Mouse (Mus musculus) liver, embryonic 16.5 days (tissue): ENCODE data around the gene Usp29. TPM values are rescaled to one million over a fixed set of nuclear protein-coding genes. Genes with fewer than 3 reads are reported as not detected.

Experiments used
- ATAC-seq: fragments of 200-750 bp; cut with Nextera tagmentation; 2 replicates; pipeline ENCODE4 v1.8.0; 2017; ENCODE audit warnings: low read depth, mild to moderate bottlenecking, moderate number of reproducible peaks, moderate library complexity
- H3K27ac ChIP-seq: fragments of 300-500 bp; sonication (generic); 2 replicates; pipeline ENCODE4 v1.5.1; 2014; ENCODE audit warnings: mild to moderate bottlenecking, low read length
- H3K27me3 ChIP-seq: fragments of 300-500 bp; sonication (generic); 2 replicates; pipeline ENCODE4 v1.6.1; 2014; ENCODE audit warnings: low read depth, low read length, mixed read lengths; ENCODE audit not compliant: control insufficient read depth, insufficient read depth
- H3K36me3 ChIP-seq: fragments of 300-500 bp; sonication (generic); 2 replicates; pipeline ENCODE4 v1.6.1; 2014; ENCODE audit warnings: mild to moderate bottlenecking; ENCODE audit not compliant: control insufficient read depth, insufficient read depth
- H3K4me1 ChIP-seq: fragments of 300-500 bp; sonication (generic); 2 replicates; pipeline ENCODE4 v1.6.1; 2014; ENCODE audit warnings: low read depth, low read length, mixed read lengths; ENCODE audit not compliant: control insufficient read depth
- H3K4me2 ChIP-seq: fragments of 300-500 bp; sonication (generic); 2 replicates; pipeline ENCODE4 v1.6.1; 2014; ENCODE audit warnings: low read depth, low read length, mixed read lengths
- H3K4me3 ChIP-seq: fragments of 300-500 bp; sonication (generic); 2 replicates; pipeline ENCODE4 v1.5.1; 2014; ENCODE audit warnings: low read depth, mild to moderate bottlenecking, low read length
- H3K9ac ChIP-seq: fragments of 300-500 bp; sonication (generic); 2 replicates; pipeline ENCODE4 v1.6.1; 2014; ENCODE audit warnings: low read depth, low read length
- H3K9me3 ChIP-seq: fragments of 300-500 bp; sonication (generic); replicated peaks from 2 replicates; pipeline ENCODE4 v1.6.1; 2016; ENCODE audit warnings: low read length; ENCODE audit not compliant: control insufficient read depth
- WGBS: fragments of 180-500 bp; shearing (Covaris S2); extraction: QIAGEN DNeasy Blood & Tissue Kit; methylation state at CpG from one replicate; pipeline ENCODE4 v1.1.7; 2014; ENCODE audit not compliant: insufficient replicate concordance; 5-methylcytosine and 5-hydroxymethylcytosine counted together
- polyA plus RNA-seq: library from polyadenylated mRNA; unstranded; fragments of >200 nt; fragmentation: Nextera tagmentation; extraction: Ambion mirVana; gene quantifications from 2 replicates; pipeline ENCODE4 v1.2.1, GENCODE M21; 2015

Usp29 gene
- polyA plus RNA-seq: 1.7 and 2.0 TPM in 2 replicates

DNA sequence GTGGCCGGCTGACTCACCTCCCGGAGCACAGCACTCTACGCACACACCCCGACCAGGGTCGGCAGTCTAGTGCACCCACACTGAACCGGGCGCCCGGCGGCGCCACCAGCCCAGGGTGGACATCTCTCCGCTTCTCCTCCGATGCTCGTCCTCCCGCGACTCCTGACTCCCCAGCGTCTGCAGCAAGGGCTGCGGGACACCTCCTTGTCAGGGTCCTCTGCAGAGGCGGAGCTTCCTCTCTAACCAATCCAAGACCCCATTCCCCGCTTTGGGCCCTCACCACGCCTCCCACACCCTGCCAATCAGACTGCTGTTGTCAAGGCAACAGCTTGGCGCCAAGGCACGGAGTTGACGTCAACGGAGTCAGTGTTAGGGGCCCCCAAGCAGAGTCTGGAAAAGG is at the start of gene Usp29, which contains the start of gene Peg3:
TSS of gene Usp29 (plus strand) at position 338 of the 400 bp plus-strand sequence.
TSS of gene Peg3 (minus strand) at position 191 of the 400 bp plus-strand sequence.
- WGBS: 48% methylated on average over 24 of the region's 24 CpGs
- Histone ChIP-seq H3K27me3 (peaks cover 3% of the 10 kb centered on the region; the same call in 1 of the 2 replicates), H3K4me1 (no peaks in the 10 kb centered on the region), H3K36me3 (no peaks in the 10 kb centered on the region), H3K4me2 (peak within 1 kb of the TSS; percentile 50), H3K27ac (peak within 1 kb of the TSS; percentile 70), H3K9ac (peak within 1 kb of the TSS; percentile 29), H3K9me3 (peaks cover 14% of the 10 kb centered on the region), H3K4me3 (peak within 1 kb of the TSS; percentile 58)
- peak; percentile 42 for ATAC-seq

DNA sequence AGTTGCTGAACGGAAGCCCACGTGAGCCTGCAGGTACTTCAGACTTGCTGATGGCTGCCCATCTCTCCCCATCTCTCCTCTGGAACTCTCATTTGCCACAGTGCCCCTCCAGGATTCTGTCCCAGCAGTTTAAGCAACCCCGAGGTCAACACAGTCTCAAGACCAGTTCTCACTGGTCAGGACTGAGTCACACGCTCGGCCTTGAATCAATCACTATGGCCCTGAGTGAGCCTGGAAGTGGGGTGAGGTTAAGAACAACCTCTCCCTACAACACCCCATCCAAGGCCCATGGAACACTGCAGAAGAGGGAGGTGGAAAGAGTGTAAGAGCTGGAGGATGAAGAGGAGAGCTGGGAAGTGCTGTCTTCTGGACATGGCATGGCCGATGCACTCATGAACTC is 44.9 kb upstream of the Usp29 start:
- ATAC-seq: no peak
- H3K27ac ChIP-seq: no peak overlapping the region
- no peak overlapping the region for H3K4me3 ChIP-seq
- WGBS: 76% methylated on average over 6 of the region's 6 CpGs
- no peaks in the 10 kb centered on the region for H3K27me3 ChIP-seq
- H3K36me3 ChIP-seq: no peaks in the 10 kb centered on the region; the same call in 1 of the 2 replicates
- H3K4me1 ChIP-seq: no peaks in the 10 kb centered on the region
- H3K4me2 ChIP-seq: no peak overlapping the region
- H3K9me3 ChIP-seq: no peaks in the 10 kb centered on the region
- no peak overlapping the region for H3K9ac ChIP-seq

DNA sequence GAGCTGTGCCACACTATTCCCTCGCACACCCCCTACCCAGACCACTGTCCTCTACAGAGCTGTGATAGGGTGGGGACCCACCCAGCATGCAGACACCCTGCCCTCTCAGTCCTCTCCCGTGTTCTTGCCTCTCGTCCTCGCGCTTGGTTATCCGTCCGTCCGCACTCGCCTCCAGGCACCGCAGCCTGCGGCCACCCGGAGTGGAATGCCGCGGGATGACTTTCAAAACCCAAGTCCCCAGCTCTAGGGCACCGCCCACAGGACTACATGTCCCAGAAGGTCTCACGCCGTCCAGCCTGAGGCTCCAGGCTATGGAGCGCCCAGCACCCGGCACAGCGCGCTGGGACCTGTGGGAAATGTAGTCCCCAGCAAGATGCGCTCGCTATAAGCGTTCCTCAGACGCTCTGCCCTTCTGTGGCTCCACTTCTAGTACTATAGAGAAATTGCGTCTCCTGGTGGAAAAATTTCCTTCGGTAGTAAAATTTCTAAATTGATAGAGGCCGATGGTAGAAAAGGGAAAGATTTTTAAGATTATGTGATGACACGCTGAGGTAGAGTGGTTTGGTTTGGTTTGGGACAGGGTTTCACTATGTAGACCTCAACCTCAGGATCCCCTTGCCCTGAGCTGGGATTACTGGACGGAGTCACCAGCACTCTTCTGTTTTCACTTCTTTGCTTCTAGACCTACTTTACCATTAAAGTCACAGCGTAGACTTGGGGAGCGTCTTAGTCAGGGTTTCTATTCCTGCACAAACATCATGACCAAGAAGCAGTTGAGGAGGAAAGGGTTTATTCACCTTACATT is 33.9 kb upstream of the Usp29 start, which contains the start of gene Zim1:
TSS of gene Zim1 (minus strand) at position 210 of the 805 bp plus-strand sequence.
- H3K9ac ChIP-seq: no peak within 1 kb of the TSS
- no peaks in the 10 kb centered on the region for H3K27me3 ChIP-seq
- H3K4me3 ChIP-seq: peak within 1 kb of the TSS; percentile 44
- H3K36me3 ChIP-seq: no peaks in the 10 kb centered on the region
- no peaks in the 10 kb centered on the region for H3K9me3 ChIP-seq
- peak; percentile 98 for ATAC-seq
- H3K4me1 ChIP-seq: no peaks in the 10 kb centered on the region
- 9% methylated on average over 32 of the region's 32 CpGs for WGBS
- H3K4me2 ChIP-seq: peak within 1 kb of the TSS; percentile 49
- H3K27ac ChIP-seq: no peak within 1 kb of the TSS

DNA sequence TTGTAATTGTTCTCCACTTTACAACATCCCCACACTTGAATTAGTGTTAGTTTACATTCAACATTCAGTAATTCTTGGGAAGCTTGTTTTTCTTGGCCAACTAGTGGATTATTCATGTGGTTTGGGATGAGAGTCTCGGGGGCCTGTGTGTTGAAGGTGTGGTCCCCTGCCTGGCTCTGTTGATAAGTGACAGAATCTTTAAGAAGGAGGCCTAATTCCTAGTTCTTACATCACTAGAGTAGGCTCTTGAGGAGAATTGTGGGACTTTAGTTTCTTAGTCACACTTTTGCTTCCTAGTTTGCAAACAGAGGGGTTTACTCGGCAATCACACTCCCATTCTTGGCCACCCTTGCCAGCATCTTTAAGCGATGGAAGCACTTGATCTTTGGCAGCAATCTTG is 31.1 kb upstream of the Usp29 start:
- Histone ChIP-seq H3K9me3 (no peaks in the 10 kb centered on the region), H3K4me2 (no peak overlapping the region), H3K4me3 (no peak overlapping the region), H3K27ac (no peak overlapping the region), H3K36me3 (no peaks in the 10 kb centered on the region), H3K4me1 (no peaks in the 10 kb centered on the region), H3K9ac (no peak overlapping the region), H3K27me3 (no peaks in the 10 kb centered on the region)
- 62% methylated on average over 3 of the region's 3 CpGs for WGBS
- ATAC-seq: no peak

DNA sequence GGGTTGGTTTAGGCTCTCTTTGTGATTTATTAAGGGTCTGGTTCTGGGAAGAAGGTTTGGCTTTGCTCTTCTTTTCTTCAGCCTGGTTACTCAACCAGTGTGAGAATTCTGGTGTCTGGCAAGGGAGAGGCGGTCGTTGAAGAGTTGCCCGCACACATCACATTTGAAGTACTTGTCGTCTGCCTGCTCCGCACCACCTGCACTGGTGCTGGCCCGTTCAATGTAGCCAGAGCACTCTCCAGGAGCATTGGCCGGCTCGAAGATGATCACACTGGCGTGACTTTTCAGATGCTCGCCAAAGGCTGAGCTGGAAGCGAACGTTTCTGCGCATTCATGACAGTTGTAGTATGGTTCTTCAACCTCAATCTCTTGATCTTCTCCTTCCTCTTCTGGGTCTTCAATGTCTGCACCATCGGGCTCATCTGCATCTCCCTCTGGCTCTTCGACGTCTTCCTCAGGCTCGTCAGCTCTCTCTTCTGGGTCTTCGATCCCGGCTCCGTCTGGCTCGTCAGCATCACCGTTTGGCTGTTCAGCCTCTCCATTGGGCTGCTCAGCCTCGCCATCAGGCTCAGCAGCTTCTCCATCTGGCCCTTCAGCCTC is 22.9 kb upstream of the Usp29 start:
- H3K27ac ChIP-seq: no peak overlapping the region
- H3K4me3 ChIP-seq: no peak overlapping the region
- no peaks in the 10 kb centered on the region for H3K27me3 ChIP-seq
- no peak for ATAC-seq
- H3K9me3 ChIP-seq: no peaks in the 10 kb centered on the region
- H3K4me2 ChIP-seq: no peak overlapping the region
- WGBS: 81% methylated on average over 23 of the region's 23 CpGs
- no peak overlapping the region for H3K9ac ChIP-seq
- H3K36me3 ChIP-seq: no peaks in the 10 kb centered on the region; the same call in 1 of the 2 replicates
- H3K4me1 ChIP-seq: no peaks in the 10 kb centered on the region

DNA sequence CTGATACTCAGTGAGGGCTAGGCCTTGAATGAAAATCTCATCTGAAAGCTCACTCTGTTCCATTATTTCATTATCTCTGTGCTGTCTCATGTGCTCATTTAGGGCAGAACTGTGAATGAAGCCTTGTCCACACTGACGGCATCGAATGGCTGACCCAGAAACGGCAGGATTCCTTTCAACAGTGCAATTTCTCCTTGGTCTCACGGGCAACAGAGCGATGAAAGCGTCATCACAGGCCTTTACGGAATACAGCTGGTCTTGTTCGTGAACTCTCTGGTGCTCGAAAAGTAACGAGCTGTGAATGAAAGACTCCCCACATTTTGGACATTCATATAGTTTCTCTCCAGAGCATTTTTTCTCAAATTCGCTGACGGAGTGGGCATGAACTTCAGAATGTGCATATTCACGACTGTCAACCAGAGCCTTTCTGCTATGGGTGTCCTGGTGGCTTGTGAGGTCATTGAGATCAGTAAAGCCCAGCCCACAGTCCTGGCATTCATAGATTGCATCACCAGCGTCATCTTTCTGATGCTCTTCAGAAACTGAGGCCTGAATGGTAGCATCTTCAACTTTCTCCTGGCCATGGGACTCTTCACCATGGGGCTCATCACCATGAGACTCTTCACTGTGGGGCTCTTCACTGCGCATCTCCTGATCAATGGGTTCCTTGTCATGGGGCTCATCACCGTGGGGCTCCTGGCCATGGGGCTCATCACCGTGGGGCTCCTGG is 21.8 kb upstream of the Usp29 start:
- Histone ChIP-seq H3K27me3 (no peaks in the 10 kb centered on the region), H3K4me3 (no peak overlapping the region), H3K9ac (no peak overlapping the region), H3K4me2 (no peak overlapping the region), H3K4me1 (no peaks in the 10 kb centered on the region), H3K9me3 (no peaks in the 10 kb centered on the region), H3K27ac (no peak overlapping the region), H3K36me3 (no peaks in the 10 kb centered on the region; the same call in 1 of the 2 replicates)
- no peak for ATAC-seq
- 76% methylated on average over 17 of the region's 17 CpGs for WGBS

DNA sequence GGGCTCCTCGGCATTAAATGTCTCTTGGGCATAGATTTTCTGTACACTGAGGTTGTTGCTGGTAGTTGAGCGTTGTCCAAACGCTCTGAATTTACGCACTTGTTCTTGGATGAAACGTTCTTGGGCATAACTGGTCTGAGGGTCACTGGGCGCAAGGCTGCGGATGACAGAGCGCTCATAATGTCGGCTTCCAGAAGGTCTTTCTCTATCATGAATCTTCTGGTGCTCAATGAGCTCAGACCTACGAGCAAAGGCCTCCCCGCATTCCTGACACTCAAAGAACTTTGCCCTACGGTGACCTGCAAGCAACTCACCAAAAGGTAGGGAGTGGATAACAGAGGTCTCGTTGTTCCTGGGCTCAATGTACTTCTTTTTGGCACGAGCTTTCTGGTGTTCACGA is 21.0 kb upstream of the Usp29 start:
- WGBS: 72% methylated on average over 15 of the region's 15 CpGs
- Histone ChIP-seq H3K36me3 (no peaks in the 10 kb centered on the region; the same call in 1 of the 2 replicates), H3K9me3 (no peaks in the 10 kb centered on the region), H3K27me3 (no peaks in the 10 kb centered on the region), H3K4me1 (no peaks in the 10 kb centered on the region), H3K9ac (no peak overlapping the region), H3K27ac (no peak overlapping the region), H3K4me2 (no peak overlapping the region), H3K4me3 (no peak overlapping the region)
- no peak for ATAC-seq

DNA sequence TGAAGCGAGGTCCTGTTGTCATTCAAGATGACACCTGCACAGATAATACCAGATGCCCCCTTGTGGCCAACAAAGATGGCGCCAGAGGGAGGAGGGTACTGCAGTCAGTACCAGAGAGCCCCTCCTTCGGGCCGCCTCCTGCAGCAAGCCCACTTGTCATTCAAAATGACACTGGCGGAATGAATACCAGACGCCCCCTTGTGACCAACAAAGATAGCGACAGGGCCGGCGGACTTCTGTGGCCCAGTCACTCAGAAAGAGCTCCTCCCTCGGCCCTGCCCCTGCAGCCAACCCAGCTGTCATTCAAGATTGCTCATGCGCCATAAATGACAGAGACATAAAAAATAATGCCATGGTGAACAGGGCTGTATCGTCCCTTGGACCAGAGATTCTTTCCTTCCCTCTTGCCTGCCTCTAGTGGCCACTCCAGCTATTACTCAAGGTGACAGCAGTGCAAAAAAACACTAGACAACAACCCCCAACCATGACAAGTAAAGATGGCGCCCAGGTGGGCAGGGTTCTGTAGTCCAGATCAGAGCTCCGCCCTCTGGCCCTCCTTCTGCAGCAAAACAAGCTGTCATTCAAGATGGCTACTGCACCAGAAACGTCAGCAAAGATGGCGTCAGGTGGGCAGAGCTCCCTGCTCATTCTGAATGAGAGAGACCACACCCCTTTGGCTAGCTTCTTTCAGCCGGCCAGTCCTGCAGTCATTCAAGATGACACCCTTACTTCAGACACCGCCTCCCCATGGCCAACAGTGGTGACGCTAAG is 2.8 kb upstream of the Usp29 start:
- WGBS: 37% methylated on average over 19 of the region's 19 CpGs
- H3K9ac ChIP-seq: no peak overlapping the region
- peak; percentile 10 for ATAC-seq

More for the DNA sequence above, 2.8 kb upstream of the Usp29 start:
- peaks cover 3% of the 10 kb centered on the region; the same call in 1 of the 2 replicates for H3K27me3 ChIP-seq
- H3K4me2 ChIP-seq: peak overlapping the region; percentile 32
- H3K4me3 ChIP-seq: peak overlapping the region; percentile 58
- H3K27ac ChIP-seq: 0 out of 2 replicates have a peak overlapping the region, but pooled peaks have one; percentile 36
- H3K36me3 ChIP-seq: no peaks in the 10 kb centered on the region
- no peaks in the 10 kb centered on the region for H3K4me1 ChIP-seq
- peaks cover 14% of the 10 kb centered on the region for H3K9me3 ChIP-seq
